In the genomic region with DNA sequence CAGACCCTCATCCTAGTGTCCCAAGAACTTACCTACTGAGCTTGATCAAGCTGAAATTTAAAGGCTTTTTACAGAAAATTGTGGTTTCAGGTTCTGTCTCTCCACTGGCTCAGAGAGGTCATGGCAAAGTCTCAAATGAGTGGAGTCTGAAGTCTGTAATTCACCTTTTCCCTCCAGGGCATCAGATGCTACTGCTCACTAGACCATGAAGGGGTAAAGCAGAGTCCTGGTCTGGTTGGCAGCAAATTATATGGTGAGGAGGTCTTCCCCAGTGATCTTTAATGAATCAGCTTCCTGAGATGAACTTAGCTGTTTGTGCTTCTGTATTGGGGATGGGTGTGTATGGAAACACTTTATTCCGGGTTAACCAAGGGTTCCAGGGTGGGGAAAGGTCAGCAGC, we compare ENCODE assay signal across 21 mouse cellular contexts.
"Had no signal": no experiment of that assay in that cellular context is flagged by ENCODE, and none has a peak within 500 bp of the region (broad histone marks: within the 10 kb centered on the region; RNA-seq: fewer than 3 reads in every experiment).

No protein-coding gene starts in this region.

- H3K27me3 ChIP-seq: heart, embryonic 13.5 days; heart, embryonic 15.5 days; hindbrain, embryonic 13.5 days; hindbrain, embryonic 15.5 days; limb, embryonic 13.5 days; limb, embryonic 15.5 days; liver, embryonic 12.5 days had no signal

- ATAC-seq: hindbrain, postnatal 0 days; intestine, embryonic 16.5 days; liver, embryonic 12.5 days had no signal

- H3K27ac ChIP-seq: heart, adult 2 months; heart, embryonic 13.5 days; heart, embryonic 15.5 days; hindbrain, embryonic 13.5 days; hindbrain, embryonic 15.5 days; hindbrain, postnatal 0 days; limb, embryonic 13.5 days; limb, embryonic 15.5 days; liver, embryonic 12.5 days; liver, embryonic 14.5 days had no signal

- H3K9me3 ChIP-seq: heart, embryonic 13.5 days; heart, embryonic 15.5 days; hindbrain, embryonic 13.5 days; hindbrain, embryonic 15.5 days; limb, embryonic 13.5 days; limb, embryonic 15.5 days; liver, embryonic 12.5 days had no signal

- H3K36me3 ChIP-seq: heart, embryonic 13.5 days; heart, embryonic 15.5 days; hindbrain, embryonic 13.5 days; hindbrain, embryonic 15.5 days; limb, embryonic 13.5 days; limb, embryonic 15.5 days; liver, embryonic 12.5 days had no signal

- DNase-seq: gastrocnemius, postnatal 14 days; gastrocnemius, postnatal 36 days; heart, adult 11 months; heart, adult 2 months; heart, postnatal 14 days; heart, postnatal 36 days; layer of hippocampus, adult 9-11 months; layer of hippocampus, postnatal 36 days; left cerebral cortex, postnatal 4 days; lung, adult 18-20 months had no signal

- H3K4me2 ChIP-seq: heart, embryonic 11.5 days; heart, embryonic 13.5 days; heart, embryonic 15.5 days; hindbrain, embryonic 13.5 days; hindbrain, embryonic 15.5 days; limb, embryonic 13.5 days; limb, embryonic 15.5 days; liver, embryonic 12.5 days had no signal

- H3K9ac ChIP-seq: heart, embryonic 13.5 days; heart, embryonic 15.5 days; hindbrain, embryonic 13.5 days; hindbrain, embryonic 15.5 days; limb, embryonic 13.5 days; limb, embryonic 15.5 days; liver, embryonic 12.5 days; liver, embryonic 14.5 days had no signal

- H3K4me1 ChIP-seq: heart, embryonic 13.5 days; heart, embryonic 15.5 days; hindbrain, embryonic 13.5 days; hindbrain, embryonic 15.5 days; limb, embryonic 13.5 days; limb, embryonic 15.5 days; liver, embryonic 12.5 days had no signal

- H3K4me3 ChIP-seq: heart, adult 2 months; heart, embryonic 13.5 days; heart, embryonic 15.5 days; hindbrain, embryonic 13.5 days; hindbrain, embryonic 15.5 days; limb, embryonic 13.5 days; limb, embryonic 15.5 days; liver, embryonic 12.5 days had no signal
